Mouse (Mus musculus): Measurements from ENCODE around the gene Prr15l. TPM values are rescaled to one million over a fixed set of nuclear protein-coding genes. Genes with fewer than 3 reads are reported as not detected.

Prr15l gene
- polyA plus RNA-seq, 1 experiment from 2014 or later: 1.5 TPM

- Histone ChIP-seq H3K9ac (no peak overlapping the region), H3K27me3 (no peaks in the 10 kb centered on the region), H3K4me1 (no peaks in the 10 kb centered on the region), H3K9me3 (replicated peaks) (no peaks in the 10 kb centered on the region), H3K36me3 (peaks cover 84% of the 10 kb centered on the region), H3K27ac (no peak overlapping the region), H3K4me3 (no peak overlapping the region), H3K4me2 (replicated peaks) (no peak overlapping the region)
- 62% methylated on average over 20 of the region's 20 CpGs for WGBS
- no peak for ATAC-seq (ENCODE audit: low FRiP score)
Observed at GRCm38 (mm10) chr11:96956009-96956724, 28.3 kb downstream of the Prr15l start.

- Histone ChIP-seq H3K4me1 (no peaks in the 10 kb centered on the region), H3K36me3 (peaks cover 84% of the 10 kb centered on the region), H3K9ac (no peak overlapping the region), H3K27me3 (no peaks in the 10 kb centered on the region), H3K4me3 (no peak overlapping the region), H3K27ac (no peak overlapping the region), H3K9me3 (replicated peaks) (no peaks in the 10 kb centered on the region), H3K4me2 (replicated peaks) (no peak overlapping the region)
- 88% methylated on average over 10 of the region's 10 CpGs for WGBS
- no peak for ATAC-seq (ENCODE audit: low FRiP score)
Observed at GRCm38 (mm10) chr11:96957061-96957805, 29.3 kb downstream of the Prr15l start.

- no peak overlapping the region for H3K4me2 ChIP-seq (replicated peaks)
- H3K27me3 ChIP-seq: no peaks in the 10 kb centered on the region
- no peaks in the 10 kb centered on the region for H3K9me3 ChIP-seq (replicated peaks)
- peak; percentile 54; the same call in 1 of the 2 replicates for ATAC-seq (ENCODE audit: low FRiP score)
- peaks cover 39% of the 10 kb centered on the region for H3K36me3 ChIP-seq
- H3K27ac ChIP-seq: no peak overlapping the region
- H3K4me3 ChIP-seq: no peak overlapping the region
- no peak overlapping the region for H3K9ac ChIP-seq
- 0 out of 2 replicates have a peak, but pooled peaks cover 3% of the 10 kb centered on the region for H3K4me1 ChIP-seq
- WGBS: 22% methylated on average over 8 of the region's 8 CpGs
Observed at GRCm38 (mm10) chr11:96963580-96963979, 35.7 kb downstream of the Prr15l start.

- Histone ChIP-seq H3K4me1 (peaks cover 15% of the 10 kb centered on the region; the same call in 1 of the 2 replicates), H3K4me3 (no peak overlapping the region), H3K27me3 (no peaks in the 10 kb centered on the region), H3K4me2 (replicated peaks) (no peak overlapping the region), H3K36me3 (peaks cover 20% of the 10 kb centered on the region), H3K9me3 (replicated peaks) (no peaks in the 10 kb centered on the region), H3K27ac (no peak overlapping the region), H3K9ac (no peak overlapping the region)
- whole genome bisulfite sequencing: 88% methylated on average over 3 of the region's 3 CpGs
- no peak for ATAC-seq (ENCODE audit: low FRiP score)
Observed at GRCm38 (mm10) chr11:96966172-96966571, 38.3 kb downstream of the Prr15l start.

- WGBS: 89% methylated on average over 13 of the region's 13 CpGs
- H3K4me3 ChIP-seq: no peak overlapping the region
- no peak overlapping the region for H3K27ac ChIP-seq
- H3K27me3 ChIP-seq: no peaks in the 10 kb centered on the region
- ATAC-seq (ENCODE audit: low FRiP score): no peak
- H3K9me3 ChIP-seq (replicated peaks): no peaks in the 10 kb centered on the region
- no peak overlapping the region for H3K4me2 ChIP-seq (replicated peaks)
- H3K4me1 ChIP-seq: peaks cover 15% of the 10 kb centered on the region; the same call in 1 of the 2 replicates
- peaks cover 11% of the 10 kb centered on the region for H3K36me3 ChIP-seq
- H3K9ac ChIP-seq: no peak overlapping the region
Observed at GRCm38 (mm10) chr11:96966914-96967543, 39.1 kb downstream of the Prr15l start.

GRCm38 (mm10) chr11:96967544-96968269 is 39.8 kb downstream of the Prr15l start:
- no peak overlapping the region for H3K4me2 ChIP-seq (replicated peaks)
- H3K27ac ChIP-seq: no peak overlapping the region
- no peak for ATAC-seq (ENCODE audit: low FRiP score)
- 92% methylated on average over 11 of the region's 11 CpGs for WGBS
- no peaks in the 10 kb centered on the region for H3K9me3 ChIP-seq (replicated peaks)
- H3K4me3 ChIP-seq: no peak overlapping the region
- no peak overlapping the region for H3K9ac ChIP-seq
- peaks cover 18% of the 10 kb centered on the region; the same call in 1 of the 2 replicates for H3K4me1 ChIP-seq
- no peaks in the 10 kb centered on the region for H3K27me3 ChIP-seq
- H3K36me3 ChIP-seq: peaks cover 4% of the 10 kb centered on the region

GRCm38 (mm10) chr11:96968476-96968875 is 40.6 kb downstream of the Prr15l start:
- Histone ChIP-seq H3K4me2 (replicated peaks) (no peak overlapping the region), H3K4me3 (no peak overlapping the region), H3K27me3 (no peaks in the 10 kb centered on the region), H3K4me1 (peaks cover 22% of the 10 kb centered on the region), H3K27ac (no peak overlapping the region), H3K9me3 (replicated peaks) (no peaks in the 10 kb centered on the region), H3K36me3 (no peaks in the 10 kb centered on the region; the same call in 1 of the 2 replicates), H3K9ac (no peak overlapping the region)
- 69% methylated on average over 6 of the region's 6 CpGs for WGBS
- no peak for ATAC-seq (ENCODE audit: low FRiP score)

GRCm38 (mm10) chr11:96969280-96969722 is 41.4 kb downstream of the Prr15l start:
- Histone ChIP-seq H3K4me1 (peaks cover 30% of the 10 kb centered on the region), H3K27me3 (no peaks in the 10 kb centered on the region), H3K27ac (0 out of 2 replicates have a peak overlapping the region, but pooled peaks have one; percentile 12), H3K9me3 (replicated peaks) (no peaks in the 10 kb centered on the region), H3K4me3 (no peak overlapping the region), H3K4me2 (replicated peaks) (no peak overlapping the region), H3K36me3 (no peaks in the 10 kb centered on the region; the same call in 1 of the 2 replicates), H3K9ac (0 out of 2 replicates have a peak overlapping the region, but pooled peaks have one; percentile 32)
- 76% methylated on average over 5 of the region's 5 CpGs for WGBS
- ATAC-seq (ENCODE audit: low FRiP score): no peak

GRCm38 (mm10) chr11:96969746-96970145 is 41.8 kb downstream of the Prr15l start:
- 75% methylated on average over 1 of the region's 1 CpGs for WGBS
- no peak overlapping the region for H3K9ac ChIP-seq
- ATAC-seq (ENCODE audit: low FRiP score): no peak

GRCm38 (mm10) chr11:96970341-96970740 is 42.4 kb downstream of the Prr15l start:
- H3K27me3 ChIP-seq: no peaks in the 10 kb centered on the region
- no peak overlapping the region for H3K4me2 ChIP-seq (replicated peaks)
- no peak overlapping the region for H3K4me3 ChIP-seq
- no peak for ATAC-seq (ENCODE audit: low FRiP score)
- no peaks in the 10 kb centered on the region for H3K9me3 ChIP-seq (replicated peaks)
- WGBS: 87% methylated on average over 3 of the region's 3 CpGs
- H3K9ac ChIP-seq: no peak overlapping the region
- H3K27ac ChIP-seq: no peak overlapping the region
- no peaks in the 10 kb centered on the region; the same call in 1 of the 2 replicates for H3K36me3 ChIP-seq
- peaks cover 30% of the 10 kb centered on the region for H3K4me1 ChIP-seq

More at GRCm38 (mm10) chr11:96969746-96970145, 41.8 kb downstream of the Prr15l start:
- H3K27me3 ChIP-seq: no peaks in the 10 kb centered on the region
- no peak overlapping the region for H3K4me2 ChIP-seq (replicated peaks)
- no peaks in the 10 kb centered on the region; the same call in 1 of the 2 replicates for H3K36me3 ChIP-seq
- H3K27ac ChIP-seq: peak overlapping the region; percentile 13; the same call in 1 of the 2 replicates
- no peaks in the 10 kb centered on the region for H3K9me3 ChIP-seq (replicated peaks)
- peaks cover 30% of the 10 kb centered on the region for H3K4me1 ChIP-seq
- no peak overlapping the region for H3K4me3 ChIP-seq

- Histone ChIP-seq H3K4me3 (no peak overlapping the region), H3K27me3 (no peaks in the 10 kb centered on the region), H3K36me3 (no peaks in the 10 kb centered on the region; the same call in 1 of the 2 replicates), H3K9ac (no peak overlapping the region), H3K4me2 (replicated peaks) (no peak overlapping the region), H3K9me3 (replicated peaks) (no peaks in the 10 kb centered on the region), H3K4me1 (peaks cover 44% of the 10 kb centered on the region), H3K27ac (no peak overlapping the region)
- no peak for ATAC-seq (ENCODE audit: low FRiP score)
- 82% methylated on average over 5 of the region's 5 CpGs for WGBS
Observed at GRCm38 (mm10) chr11:96972906-96973305, 45.0 kb downstream of the Prr15l start.
